Mouse (Mus musculus): ENCODE results near the gene Arntl2.

GRCm38 (mm10) chr6:146857386-146857785 lies 61.5 kb downstream of the Arntl2 start:
- TF ChIP-seq POLR2A (IDR thresholded peaks at IDR 0.05; ENCODE audit: low read depth, low read length), result no peak
- no peak for TF ChIP-seq CTCF (IDR thresholded peaks at IDR 0.05; ENCODE audit: extremely low read depth, insufficient read depth, insufficient read length, insufficient replicate concordance)
